Comparison of ENCODE assay signal across 32 mouse cellular contexts in genomic region chr19:6020276-6020675, GRCm38 (mm10). TPM values are rescaled to one million over a fixed set of nuclear protein-coding genes. Genes with fewer than 3 reads are reported as not detected.
A peak's percentile ranks its signal among the peaks of the same experiment; 100 is the strongest.
DNase-seq lines count a peak whose midpoint lies in the region; ATAC-seq and TF ChIP-seq lines count a peak whose summit lies in the region.
"Had no signal": no experiment of that assay in that cellular context is flagged by ENCODE, and none has a peak within 500 bp of the region (broad histone marks: within the 10 kb centered on the region; RNA-seq: fewer than 3 reads in every experiment).

No protein-coding gene starts in this region.

- ATAC-seq in lung, postnatal 0 days, result no peak
- ATAC-seq in Patski, result no peak

- in situ Hi-C loops in Patski (cut with MboI; ENCODE audit: low pct_unique_long_range_greater_than_20kb), result no loop called here

- no peaks in the 10 kb centered on the region for H3K27me3 ChIP-seq in lung, postnatal 0 days (replicated peaks; ENCODE audit: insufficient read depth, low read length)
- peaks cover 16% of the 10 kb centered on the region for H3K27me3 ChIP-seq in Patski

- DNase-seq in layer of hippocampus, adult 2 months (ENCODE audit: low spot score in 2 of 2), result no peak
- DNase-seq in layer of hippocampus, postnatal 14 days (ENCODE audit: low spot score in 2 of 2), result no peak
- DNase-seq in lung, postnatal 0 days (ENCODE audit: low spot score), result peak; percentile 64
- DNase-seq in lung, postnatal 25 days (ENCODE audit: low spot score), result no peak
- DNase-seq in Patski (ENCODE audit: low read depth, low spot score), result no peak
- DNase-seq in urinary bladder, postnatal 25 days (ENCODE audit: low spot score), result no peak
- no peak for DNase-seq in gastrocnemius, adult 8-10 months (ENCODE audit: low spot score in 2 of 2)
- DNase-seq: adrenal gland, adult 2 months; cerebellum, adult 11-12 months; cerebellum, postnatal 10 days; gastrocnemius, postnatal 10 days; heart, postnatal 14 days; kidney, adult 2 months; kidney, postnatal 14 days; layer of hippocampus, postnatal 36 days; thymus, adult 2 months; thymus, postnatal 4 days had no signal

- POLR2A ChIA-PET in Patski (lab: Charles Lee), result no interaction called here

- TF ChIP-seq EP300 in lung, postnatal 0 days (IDR thresholded peaks at IDR 0.05), result no peak

- no peak overlapping the region for H3K27ac ChIP-seq in layer of hippocampus, adult 2 months
- H3K27ac ChIP-seq in lung, postnatal 0 days (ENCODE audit: low read length), result no peak overlapping the region
- H3K27ac ChIP-seq: embryonic facial prominence, embryonic 13.5 days; forebrain, embryonic 12.5 days; hindbrain, embryonic 12.5 days; macrophage; midbrain, embryonic 10.5 days had no signal

- no peak overlapping the region for H3K9ac ChIP-seq in lung, postnatal 0 days (replicated peaks; ENCODE audit: low read depth)
- H3K9ac ChIP-seq: embryonic facial prominence, embryonic 13.5 days; forebrain, embryonic 12.5 days; heart, embryonic 12.5 days; hindbrain, embryonic 12.5 days had no signal

- 0 out of 2 replicates have a peak, but pooled peaks have one; percentile 18 for TF ChIP-seq CTCF in layer of hippocampus, adult 2 months (conservative IDR thresholded peaks at IDR 0.05)
- peak; percentile 39 for TF ChIP-seq CTCF in lung, postnatal 0 days (IDR thresholded peaks at IDR 0.05)
- TF ChIP-seq CTCF in Patski (IDR thresholded peaks at IDR 0.05), result peak; percentile 30

- no peak overlapping the region for H3K4me3 ChIP-seq in layer of hippocampus, adult 2 months
- H3K4me3 ChIP-seq in lung, postnatal 0 days (ENCODE audit: low read depth, low read length), result no peak overlapping the region
- H3K4me3 ChIP-seq: embryonic facial prominence, embryonic 13.5 days; erythroblast, embryonic 14.5 days; forebrain, embryonic 12.5 days; heart, embryonic 12.5 days; hindbrain, embryonic 12.5 days; midbrain, embryonic 10.5 days had no signal

- H3K4me2 ChIP-seq in lung, postnatal 0 days (replicated peaks; ENCODE audit: low read depth, low read length), result no peak overlapping the region
- H3K4me2 ChIP-seq: embryonic facial prominence, embryonic 13.5 days; forebrain, embryonic 12.5 days; heart, embryonic 12.5 days; hindbrain, embryonic 12.5 days had no signal

- 34% methylated on average over 3 of the region's 3 CpGs for WGBS in lung, postnatal 0 days

- no peaks in the 10 kb centered on the region for H3K36me3 ChIP-seq in lung, postnatal 0 days (ENCODE audit: insufficient read depth, low read length)
- H3K36me3 ChIP-seq: embryonic facial prominence, embryonic 13.5 days; forebrain, embryonic 12.5 days; heart, embryonic 12.5 days; hindbrain, embryonic 12.5 days; midbrain, embryonic 10.5 days had no signal

- CTCF ChIA-PET in Patski (lab: Charles Lee), result interaction anchor here (3.9 kb wide), 1 partner anchor 55 kb away, joined by 46 read pairs; the partner anchor contains the start of gene Pola2

- H3K4me1 ChIP-seq in lung, postnatal 0 days (ENCODE audit: insufficient read depth, low read depth, low read length), result peaks cover 7% of the 10 kb centered on the region

- no peaks in the 10 kb centered on the region for H3K9me3 ChIP-seq in lung, postnatal 0 days (ENCODE audit: low read length)
- H3K9me3 ChIP-seq: embryonic facial prominence, embryonic 13.5 days; forebrain, embryonic 12.5 days; heart, embryonic 12.5 days; hindbrain, embryonic 12.5 days; midbrain, embryonic 10.5 days had no signal

RNA-seq across cellular contexts. Expression of gene Capn1, which starts 4.6 kb away (rescaled TPM):
- total RNA-seq in layer of hippocampus, adult 2 months (2021), result 10 to 100 TPM; 28.2 to 29.9 TPM
- 10 to 100 TPM; 21.3 to 23.1 TPM for total RNA-seq in layer of hippocampus, postnatal 14 days (2021)
- 11.9 and 14.3 TPM in 2 replicates for polyA plus RNA-seq in lung, postnatal 0 days (2015; fragmentation: Nextera tagmentation; extraction: Ambion mirVana)
- 70.4 TPM for polyA plus RNA-seq in Patski (2021)
- 100 to 1,000 TPM in 1 of 4 experiments, 10 to 100 TPM in 3; 85.0 to 113 (median 89.0) TPM for total RNA-seq in gastrocnemius, adult 8-10 months (2022)

RNA-seq across cellular contexts. Expression of gene Syvn1, which starts 26.1 kb away (rescaled TPM):
- total RNA-seq in layer of hippocampus, adult 2 months (2021), result 10 to 100 TPM; 42.0 to 45.1 TPM
- total RNA-seq in layer of hippocampus, postnatal 14 days (2021), result 10 to 100 TPM; 42.5 to 45.3 TPM
- 16.3 and 18.7 TPM in 2 replicates for polyA plus RNA-seq in lung, postnatal 0 days (2015; fragmentation: Nextera tagmentation; extraction: Ambion mirVana)
- 55.2 TPM for polyA plus RNA-seq in Patski (2021)
- 10 to 100 TPM; 14.5 to 19.6 (median 18.7) TPM for total RNA-seq in gastrocnemius, adult 8-10 months (2022)

RNA-seq across cellular contexts. Expression of gene Slc22a20, which starts 34.3 kb away (rescaled TPM):
- total RNA-seq in layer of hippocampus, adult 2 months (2021), result not detected
- total RNA-seq in layer of hippocampus, postnatal 14 days (2021), result not detected
- polyA plus RNA-seq in lung, postnatal 0 days (2015; fragmentation: Nextera tagmentation; extraction: Ambion mirVana), result not detected in 2 replicates
- polyA plus RNA-seq in Patski (2021), result not detected
- not detected for total RNA-seq in gastrocnemius, adult 8-10 months (2022)
- total RNA-seq: adrenal gland, adult 2 months; adrenal gland, postnatal 4 days; gastrocnemius, postnatal 10 days; granulocyte monocyte progenitor cell, adult 5-6 weeks; heart, postnatal 14 days; layer of hippocampus, adult 18-20 months; layer of hippocampus, postnatal 36 days; left cerebral cortex, postnatal 10 days; midbrain, postnatal 0 days had no signal
- polyA plus RNA-seq: adrenal gland, adult 2 months; embryonic facial prominence, embryonic 13.5 days; erythroblast, embryonic 14.5 days; forebrain, embryonic 12.5 days; heart, embryonic 12.5 days; hindbrain, embryonic 12.5 days; kidney, adult 2 months; limb, embryonic 14.5 days; macrophage; midbrain, embryonic 10.5 days; midbrain, postnatal 0 days; neural tube, embryonic 14.5 days; stomach, embryonic 16.5 days had no signal

RNA-seq across cellular contexts. Expression of gene Mrpl49, which starts 37.3 kb away (rescaled TPM):
- total RNA-seq in layer of hippocampus, adult 2 months (2021), result 10 to 100 TPM; 42.8 to 49.6 TPM
- total RNA-seq in layer of hippocampus, postnatal 14 days (2021), result 10 to 100 TPM; 39.9 to 50.8 TPM
- polyA plus RNA-seq in lung, postnatal 0 days (2015; fragmentation: Nextera tagmentation; extraction: Ambion mirVana), result 36.7 and 37.6 TPM in 2 replicates
- polyA plus RNA-seq in Patski (2021), result 68.9 TPM
- total RNA-seq in gastrocnemius, adult 8-10 months (2022), result 10 to 100 TPM; 21.2 to 23.0 (median 22.3) TPM

RNA-seq across cellular contexts. Expression of gene Fau, which starts 37.4 kb away (rescaled TPM):
- total RNA-seq in layer of hippocampus, adult 2 months (2021), result 100 to 1,000 TPM; 676 to 714 TPM
- 100 to 1,000 TPM; 583 to 634 TPM for total RNA-seq in layer of hippocampus, postnatal 14 days (2021)
- polyA plus RNA-seq in lung, postnatal 0 days (2015; fragmentation: Nextera tagmentation; extraction: Ambion mirVana), result 784 and 827 TPM in 2 replicates
- 1,123 TPM for polyA plus RNA-seq in Patski (2021)
- 100 to 1,000 TPM; 428 to 532 (median 479) TPM for total RNA-seq in gastrocnemius, adult 8-10 months (2022)
